Mouse (Mus musculus): ENCODE measurements at regions not wholly inside any gene's neighbourhood (a gene's known extent, or its start where the extent isn't known, plus 50 kb on each side); places are given as distances from the start of the nearest gene placed in this dataset.

- no peaks in the 10 kb centered on the region for H3K36me3 ChIP-seq (ENCODE audit: control insufficient read depth, insufficient read depth)
- H3K79me2 ChIP-seq (ENCODE audit: control insufficient read depth, insufficient read depth), result no peaks in the 10 kb centered on the region
- H3ac ChIP-seq (ENCODE audit: control insufficient read depth, insufficient read length, low read depth), result no peak overlapping the region
- TF ChIP-seq MAX (IDR thresholded peaks at IDR 0.05), result no peak
- no peak for TF ChIP-seq MYOG (IDR thresholded peaks at IDR 0.05; ENCODE audit: control insufficient read depth, extremely low read depth, insufficient read length)
- no peak for TF ChIP-seq CEBPB (IDR thresholded peaks at IDR 0.05; ENCODE audit: low read depth)
- no peak for TF ChIP-seq FOSL1 (IDR thresholded peaks at IDR 0.05; ENCODE audit: insufficient read depth, low read length, poor library complexity, severe bottlenecking)
- TF ChIP-seq CTCF (IDR thresholded peaks at IDR 0.05; ENCODE audit: control insufficient read depth, insufficient read depth, insufficient read length), result no peak
- no peak for TF ChIP-seq USF1 (IDR thresholded peaks at IDR 0.05; ENCODE audit: low read depth)
- TF ChIP-seq MYOD1 (IDR thresholded peaks at IDR 0.05; ENCODE audit: control insufficient read depth, insufficient read length, low read depth), result no peak
- no peak overlapping the region for H3K4me3 ChIP-seq (ENCODE audit: insufficient read depth, poor library complexity, severe bottlenecking)
- H3K79me3 ChIP-seq (ENCODE audit: low read depth), result no peaks in the 10 kb centered on the region
- H3K27me3 ChIP-seq (ENCODE audit: control insufficient read depth, insufficient read depth, insufficient read length), result peaks cover 10% of the 10 kb centered on the region
Measured at GRCm38 (mm10) chr14:48736969-48737860, 63.6 kb upstream of the Otx2 start.

- H3K4me3 ChIP-seq (ENCODE audit: insufficient read depth, poor library complexity, severe bottlenecking), result no peak overlapping the region
- TF ChIP-seq USF1 (IDR thresholded peaks at IDR 0.05; ENCODE audit: low read depth) (no peak), CEBPB (IDR thresholded peaks at IDR 0.05; ENCODE audit: low read depth) (no peak), FOSL1 (IDR thresholded peaks at IDR 0.05; ENCODE audit: insufficient read depth, low read length, poor library complexity, severe bottlenecking) (no peak), MYOG (IDR thresholded peaks at IDR 0.05; ENCODE audit: control insufficient read depth, extremely low read depth, insufficient read length) (no peak), MAX (IDR thresholded peaks at IDR 0.05) (no peak), MYOD1 (IDR thresholded peaks at IDR 0.05; ENCODE audit: control insufficient read depth, insufficient read length, low read depth) (no peak), CTCF (IDR thresholded peaks at IDR 0.05; ENCODE audit: control insufficient read depth, insufficient read depth, insufficient read length) (no peak)
Measured at GRCm38 (mm10) chr14:48736211-48736610, 62.6 kb upstream of the Otx2 start.

GRCm38 (mm10) chr14:48729996-48730395, 56.4 kb upstream of the Otx2 start:
- no peak for TF ChIP-seq USF1 (IDR thresholded peaks at IDR 0.05; ENCODE audit: low read depth)
- no peak for TF ChIP-seq MYOG (IDR thresholded peaks at IDR 0.05; ENCODE audit: control insufficient read depth, extremely low read depth, insufficient read length)
- TF ChIP-seq CEBPB (IDR thresholded peaks at IDR 0.05; ENCODE audit: low read depth), result no peak
- TF ChIP-seq FOSL1 (IDR thresholded peaks at IDR 0.05; ENCODE audit: insufficient read depth, low read length, poor library complexity, severe bottlenecking), result no peak
- no peak for TF ChIP-seq CTCF (IDR thresholded peaks at IDR 0.05; ENCODE audit: control insufficient read depth, insufficient read depth, insufficient read length)
- TF ChIP-seq MYOD1 (IDR thresholded peaks at IDR 0.05; ENCODE audit: control insufficient read depth, insufficient read length, low read depth), result no peak
- no peak for TF ChIP-seq MAX (IDR thresholded peaks at IDR 0.05)
- Histone ChIP-seq H3ac (ENCODE audit: control insufficient read depth, insufficient read length, low read depth) (no peak overlapping the region), H3K4me3 (ENCODE audit: insufficient read depth, poor library complexity, severe bottlenecking) (no peak overlapping the region)

More at GRCm38 (mm10) chr14:48736211-48736610, 62.6 kb upstream of the Otx2 start:
- peaks cover 10% of the 10 kb centered on the region for H3K27me3 ChIP-seq (ENCODE audit: control insufficient read depth, insufficient read depth, insufficient read length)
- H3K79me2 ChIP-seq (ENCODE audit: control insufficient read depth, insufficient read depth), result no peaks in the 10 kb centered on the region
- no peak overlapping the region for H3ac ChIP-seq (ENCODE audit: control insufficient read depth, insufficient read length, low read depth)
- no peaks in the 10 kb centered on the region for H3K79me3 ChIP-seq (ENCODE audit: low read depth)
- no peaks in the 10 kb centered on the region for H3K36me3 ChIP-seq (ENCODE audit: control insufficient read depth, insufficient read depth)

More at GRCm38 (mm10) chr14:48729996-48730395, 56.4 kb upstream of the Otx2 start:
- Histone ChIP-seq H3K79me2 (ENCODE audit: control insufficient read depth, insufficient read depth) (no peaks in the 10 kb centered on the region), H3K79me3 (ENCODE audit: low read depth) (no peaks in the 10 kb centered on the region), H3K36me3 (ENCODE audit: control insufficient read depth, insufficient read depth) (no peaks in the 10 kb centered on the region), H3K27me3 (ENCODE audit: control insufficient read depth, insufficient read depth, insufficient read length) (no peaks in the 10 kb centered on the region)
